Mouse (Mus musculus) C2C12 (cell line): ENCODE measurements around the gene Atp8b5.

Source experiments
- CTCF ChIP-seq: IDR thresholded peaks from one replicate; pipeline ENCODE4 v1.5.1; 2011; ENCODE audit not compliant: control insufficient read depth, insufficient read depth, insufficient read length
- MAX ChIP-seq: IDR thresholded peaks from one replicate; pipeline ENCODE4 v1.6.1; 2011; ENCODE audit warnings: mild to moderate bottlenecking, control low read depth
- USF1 ChIP-seq: IDR thresholded peaks from one replicate; pipeline ENCODE4 v1.6.1; 2011; ENCODE audit warnings: low read depth, mild to moderate bottlenecking, control low read depth, moderate library complexity

- TF ChIP-seq CTCF (peak; percentile 65), MAX (peak; percentile 27), USF1 (no peak)
Measured at GRCm38 (mm10) chr4:43266623-43267322, at the start of gene Atp8b5.
